Mouse (Mus musculus): ENCODE data around the gene Gm43552. TPM values are rescaled to one million over a fixed set of nuclear protein-coding genes. Genes with fewer than 3 reads are reported as not detected.
A peak's percentile ranks its signal among the peaks of the same experiment; 100 is the strongest.
"Not testable (repeated sequence)": the region's sequence is repeated elsewhere in the genome, so short reads cannot be mapped to it uniquely, and the experiment has no call there.

The Gm43552 gene
- not detected in 2 replicates for total RNA-seq (2021)
- long read RNA-seq, experiment 1: 0 reads
- long read RNA-seq, experiment 2: 0 reads

- DNase-seq: peak; percentile 99
Observed at GRCm38 (mm10) chr5:65492716-65493531, at the start of gene Gm43552. Gene Gm43552, minus strand, starts transcription at chr5:65492833.

GRCm38 (mm10) chr5:65541889-65542288 lies 49.3 kb upstream of the Gm43552 start:
- DNase-seq: no peak

GRCm38 (mm10) chr5:65539786-65540185 lies 47.2 kb upstream of the Gm43552 start:
- no peak for DNase-seq

- DNase-seq: no peak
Observed at GRCm38 (mm10) chr5:65538829-65539228, 46.2 kb upstream of the Gm43552 start.

- no peak for DNase-seq
Observed at GRCm38 (mm10) chr5:65538121-65538520, 45.5 kb upstream of the Gm43552 start.

- DNase-seq: peak; percentile 84
Observed at GRCm38 (mm10) chr5:65537420-65538071, 44.9 kb upstream of the Gm43552 start.

GRCm38 (mm10) chr5:65536751-65537419 lies 44.3 kb upstream of the Gm43552 start, which contains the start of the genes Smim14 and Ube2k:
Gene Smim14, minus strand, starts transcription at chr5:65537184.
Gene Ube2k, plus strand, starts transcription at chr5:65537233.
- peak; percentile 97 for DNase-seq

- not testable (repeated sequence) for DNase-seq
Observed at GRCm38 (mm10) chr5:65536068-65536465, 43.4 kb upstream of the Gm43552 start.

GRCm38 (mm10) chr5:65535457-65536067 lies 42.9 kb upstream of the Gm43552 start:
- peak; percentile 45 for DNase-seq

GRCm38 (mm10) chr5:65534496-65534895 lies 41.9 kb upstream of the Gm43552 start:
- no peak for DNase-seq

- DNase-seq: no peak
Observed at GRCm38 (mm10) chr5:65531283-65531682, 38.6 kb upstream of the Gm43552 start.

- DNase-seq: peak; percentile 49
Observed at GRCm38 (mm10) chr5:65525674-65526443, 33.2 kb upstream of the Gm43552 start.

GRCm38 (mm10) chr5:65524831-65525230 lies 32.2 kb upstream of the Gm43552 start:
- no peak for DNase-seq

- DNase-seq: no peak
Observed at GRCm38 (mm10) chr5:65521803-65522202, 29.2 kb upstream of the Gm43552 start.

GRCm38 (mm10) chr5:65514635-65515278 lies 22.1 kb upstream of the Gm43552 start:
- no peak for DNase-seq

- peak; percentile 24 for DNase-seq
Observed at GRCm38 (mm10) chr5:65513506-65513905, 20.9 kb upstream of the Gm43552 start.

GRCm38 (mm10) chr5:65508395-65508794 lies 15.8 kb upstream of the Gm43552 start:
- peak; percentile 25 for DNase-seq

GRCm38 (mm10) chr5:65505786-65506185 lies 13.2 kb upstream of the Gm43552 start:
- peak; percentile 67 for DNase-seq

- no peak for DNase-seq
Observed at GRCm38 (mm10) chr5:65501407-65501806, 8.8 kb upstream of the Gm43552 start.

- no peak for DNase-seq
Observed at GRCm38 (mm10) chr5:65500231-65500630, 7.6 kb upstream of the Gm43552 start.
